Mouse (Mus musculus) layer of hippocampus, postnatal 36 days (tissue): ENCODE data around the gene Sstr3. TPM values are rescaled to one million over a fixed set of nuclear protein-coding genes. Genes with fewer than 3 reads are reported as not detected.

Source experiments
- DNase-seq, 2 experiments: peaks; one replicate each; pipeline ENCODE4 v3.0.0; 2022
- total RNA-seq, 2 experiments: library from RNA; stranded (reverse); gene quantifications; 2 replicates each; pipeline ENCODE4 v1.2.3; 2021

Sstr3 gene
- total RNA-seq, 2 experiments from 2014 or later: 21.6 to 25.1 TPM

- no peak for DNase-seq
These were observed 14.9 kb upstream of the Sstr3 start for GRCm38 (mm10) chr15:78559141-78559979.

- no peak for DNase-seq
These were observed 13.4 kb upstream of the Sstr3 start for GRCm38 (mm10) chr15:78557693-78558535.

- DNase-seq: no peak
These were observed 10.2 kb upstream of the Sstr3 start for GRCm38 (mm10) chr15:78554545-78555313.

GRCm38 (mm10) chr15:78549189-78549734, 4.8 kb upstream of the Sstr3 start:
- no peak for DNase-seq

GRCm38 (mm10) chr15:78548711-78549110, 4.2 kb upstream of the Sstr3 start:
- DNase-seq: no peak

- no peak for DNase-seq
These were observed 3.8 kb upstream of the Sstr3 start for GRCm38 (mm10) chr15:78548336-78548665.

GRCm38 (mm10) chr15:78547415-78548335, 3.2 kb upstream of the Sstr3 start:
- no peak for DNase-seq

GRCm38 (mm10) chr15:78546060-78546459, 1.6 kb upstream of the Sstr3 start:
- DNase-seq: no peak

- DNase-seq: no peak
These were observed 444 bp downstream of the Sstr3 start for GRCm38 (mm10) chr15:78544041-78544440.

- DNase-seq: no peak
These were observed 1.6 kb downstream of the Sstr3 start for GRCm38 (mm10) chr15:78542767-78543303.

GRCm38 (mm10) chr15:78542098-78542766, 2.3 kb downstream of the Sstr3 start:
- no peak for DNase-seq

GRCm38 (mm10) chr15:78541606-78542005, 2.9 kb downstream of the Sstr3 start:
- DNase-seq: no peak

GRCm38 (mm10) chr15:78541036-78541435, 3.4 kb downstream of the Sstr3 start:
- no peak for DNase-seq

- no peak for DNase-seq
These were observed 8.6 kb downstream of the Sstr3 start for GRCm38 (mm10) chr15:78535723-78536421.

GRCm38 (mm10) chr15:78533346-78533835, 11.1 kb downstream of the Sstr3 start:
- no peak for DNase-seq

- no peak for DNase-seq
These were observed 11.7 kb downstream of the Sstr3 start for GRCm38 (mm10) chr15:78532566-78533345.

GRCm38 (mm10) chr15:78531901-78532469, 12.5 kb downstream of the Sstr3 start:
- DNase-seq: peak; percentile 98 to 100

GRCm38 (mm10) chr15:78531451-78531720, 13.1 kb downstream of the Sstr3 start:
- no peak for DNase-seq
